Mouse (Mus musculus) left cerebral cortex, adult 18-20 months (tissue): Measurements from ENCODE around the gene Nbeal2. TPM values are rescaled to one million over a fixed set of nuclear protein-coding genes. Genes with fewer than 3 reads are reported as not detected.

Experiments
- DNase-seq, 2 experiments: peaks; one replicate each; pipeline ENCODE4 v3.0.0; 2021 to 2022; ENCODE audit warnings: low spot score in 2 of 2, mixed read lengths in 1 of 2
- microRNA-seq, 2 experiments: library from miRNA; unstranded; fragments of <30 nt; microRNA quantifications; one replicate each; pipeline ENCODE4 v1.2.0; 2021
- total RNA-seq, 2 experiments: library from RNA; stranded (reverse); gene quantifications; 2 replicates each; pipeline ENCODE4 v1.2.3; 2021

The Nbeal2 gene
- total RNA-seq, 2 experiments from 2014 or later: 9.6 to 12.2 TPM

DNA sequence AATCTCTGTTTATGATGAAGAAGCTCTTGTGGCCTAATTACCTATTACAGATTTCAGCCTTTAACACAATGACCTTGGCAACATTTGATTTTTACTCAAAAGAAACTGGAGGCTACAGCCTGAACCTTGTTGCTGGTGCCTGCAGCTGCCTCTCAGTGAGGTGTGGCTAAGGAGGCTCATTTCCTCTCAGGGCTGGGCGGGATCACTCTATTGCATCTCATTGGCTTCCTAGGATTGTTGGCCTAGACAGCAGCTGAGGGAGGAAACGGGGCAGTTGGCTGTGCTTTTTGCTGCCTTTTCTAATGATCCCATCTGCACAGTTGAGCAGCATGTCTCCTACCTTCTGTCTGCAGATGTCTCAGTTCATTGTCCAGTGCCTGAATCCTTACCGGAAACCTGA, 36.9 kb downstream of the Nbeal2 start:
- DNase-seq: no peak

DNA sequence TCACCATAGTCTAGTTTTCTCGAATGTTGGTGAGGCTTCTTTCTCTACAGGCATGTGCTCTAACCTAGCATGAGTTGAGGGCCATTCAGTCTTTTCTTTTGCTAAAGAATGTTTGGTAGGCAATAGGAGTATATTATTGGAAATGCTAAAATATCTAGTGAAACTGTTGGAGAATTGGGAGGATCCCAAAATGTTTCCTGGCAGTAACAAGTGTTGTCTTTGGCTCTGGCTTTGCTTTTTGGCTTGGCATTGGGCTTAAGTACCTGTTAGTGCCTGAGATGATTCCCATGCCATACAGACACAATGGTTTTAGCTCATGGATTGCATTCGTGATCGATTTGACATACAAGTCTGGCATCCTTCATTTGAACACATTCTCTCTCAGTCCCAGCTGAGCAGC, 42.5 kb downstream of the Nbeal2 start:
- DNase-seq: no peak

DNA sequence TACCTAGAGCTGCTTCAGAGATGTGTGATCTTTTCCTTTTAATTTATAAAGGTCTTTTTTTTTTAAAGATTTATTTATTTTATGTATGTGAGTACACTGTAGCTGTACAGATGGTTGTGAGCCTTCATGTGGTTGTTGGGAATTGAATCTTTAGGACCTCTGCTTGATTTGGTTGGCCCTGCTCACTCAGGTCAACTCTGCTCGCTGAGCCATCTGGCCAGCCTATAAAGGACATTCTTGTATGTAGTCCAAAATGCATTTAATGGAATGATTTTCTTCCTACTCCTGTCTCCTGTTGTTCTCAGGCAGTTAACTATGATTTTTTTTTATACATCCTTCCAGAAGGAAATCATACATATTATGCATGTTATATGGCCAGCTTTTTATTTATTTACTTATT, 70.4 kb downstream of the Nbeal2 start:
- no peak for DNase-seq

DNA sequence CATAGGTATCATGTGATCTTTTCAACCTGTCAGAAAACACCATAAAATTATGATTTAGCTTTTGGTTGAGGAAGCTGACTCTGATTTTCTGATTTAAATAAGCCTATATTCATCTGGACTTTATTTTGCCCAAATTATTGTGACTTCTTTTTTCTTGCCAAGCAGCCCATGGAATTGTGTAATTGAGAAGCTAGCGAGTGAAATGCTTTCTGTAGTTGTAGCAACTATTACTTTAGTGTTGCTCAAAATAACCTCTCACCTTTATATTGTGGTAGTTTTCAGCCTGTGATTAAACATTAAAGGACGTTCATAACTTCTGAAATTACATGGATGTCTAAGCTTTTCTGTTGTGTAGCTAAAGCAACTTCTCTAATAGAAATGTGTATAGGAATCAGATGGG, 71.8 kb downstream of the Nbeal2 start:
- DNase-seq: no peak

Small RNAs within 50 kb of the gene (microRNA-seq; reads per million reads assigned to microRNA genes)
- 0 reads per million in 2 experiments for gene Mir8107

Other genes starting within 250 kb of the Nbeal2 start
- 10 to 100 TPM; 53.1 to 55.5 TPM for gene Ptpn23, start 245.9 kb downstream of the Nbeal2 start, total RNA-seq
- gene Ngp, start 234.4 kb downstream of the Nbeal2 start, total RNA-seq: under 1 TPM in 1 of 2 experiments, not detected in 1; 0.51 TPM
- 10 to 100 TPM; 30.0 to 30.6 TPM for gene Klhl18, start 177.5 kb downstream of the Nbeal2 start, total RNA-seq
- 1 to 10 TPM; 3.6 to 5.3 TPM for gene Kif9, start 177.2 kb downstream of the Nbeal2 start, total RNA-seq
- 10 to 100 TPM; 60.2 to 61.9 TPM for gene Setd2, start 121.6 kb downstream of the Nbeal2 start, total RNA-seq
- gene Nradd, start 29.7 kb downstream of the Nbeal2 start, total RNA-seq: 1 to 10 TPM; 2.2 to 2.9 TPM
- 10 to 100 TPM; 47.2 to 53.9 TPM for gene Ccdc12, start 2.3 kb upstream of the Nbeal2 start, total RNA-seq
- not detected for gene Myl3, start 87.7 kb upstream of the Nbeal2 start, total RNA-seq
- gene Pth1r, start 93.0 kb upstream of the Nbeal2 start, total RNA-seq: 1 to 10 TPM; 5.3 to 6.9 TPM
- gene Prss42, start 144.0 kb upstream of the Nbeal2 start, total RNA-seq: not detected
- not detected for gene Prss44, start 159.8 kb upstream of the Nbeal2 start, total RNA-seq
- under 1 TPM in 1 of 2 experiments, not detected in 1; 0.28 TPM for gene Prss43, start 172.5 kb upstream of the Nbeal2 start, total RNA-seq
- gene Prss45, start 180.4 kb upstream of the Nbeal2 start, total RNA-seq: under 1 TPM; 0.47 to 0.60 TPM
- gene Prss46, start 190.3 kb upstream of the Nbeal2 start, total RNA-seq: not detected
- 1 to 10 TPM; 1.1 to 2.1 TPM for gene Prss50, start 203.8 kb upstream of the Nbeal2 start, total RNA-seq
- gene Als2cl, start 225.7 kb upstream of the Nbeal2 start, total RNA-seq: 10 to 100 TPM; 10.6 to 14.2 TPM
- 1 to 10 TPM; 3.2 to 4.3 TPM for gene Tmie, start 226.0 kb upstream of the Nbeal2 start, total RNA-seq